Mouse (Mus musculus): ENCODE data around the gene Snx32. TPM values are rescaled to one million over a fixed set of nuclear protein-coding genes. Genes with fewer than 3 reads are reported as not detected.

Snx32 gene
- polyA plus RNA-seq, 1 experiment from 2014 or later = 74.3 TPM

- H3K4me2 ChIP-seq = peak within 1 kb of the TSS; percentile 83
- no peaks in the 10 kb centered on the region for H3K27me3 ChIP-seq
- peak within 1 kb of the TSS; percentile 74 for H3K27ac ChIP-seq (replicated peaks)
- H3K9me3 ChIP-seq = no peaks in the 10 kb centered on the region
- peaks cover 40% of the 10 kb centered on the region for H3K4me1 ChIP-seq (replicated peaks)
- H3K4me3 ChIP-seq = peak within 1 kb of the TSS; percentile 52
- peak within 1 kb of the TSS; percentile 72 for H3K9ac ChIP-seq
- 2% methylated on average over 22 of the region's 22 CpGs for WGBS
- ATAC-seq (ENCODE audit: low read depth) = peak; percentile 48
- 0 out of 2 replicates have a peak, but pooled peaks cover 5% of the 10 kb centered on the region for H3K36me3 ChIP-seq
These were observed 36.6 kb downstream of the Snx32 start, which contains the start of gene Efemp2 for GRCm38 (mm10) chr19:5473720-5474119. Efemp2 (plus strand) TSS chr19:5473954.

GRCm38 (mm10) chr19:5472857-5473256 is 37.5 kb downstream of the Snx32 start:
- Histone ChIP-seq H3K4me1 (replicated peaks) (peaks cover 38% of the 10 kb centered on the region), H3K9me3 (no peaks in the 10 kb centered on the region), H3K4me2 (no peak overlapping the region), H3K36me3 (peaks cover 4% of the 10 kb centered on the region), H3K27ac (replicated peaks) (no peak overlapping the region), H3K27me3 (no peaks in the 10 kb centered on the region), H3K9ac (no peak overlapping the region), H3K4me3 (no peak overlapping the region)
- 82% methylated on average over 3 of the region's 3 CpGs for WGBS
- no peak for ATAC-seq (ENCODE audit: low read depth)

GRCm38 (mm10) chr19:5471846-5472245 is 38.5 kb downstream of the Snx32 start:
- Histone ChIP-seq H3K27ac (replicated peaks) (peak overlapping the region; percentile 30; the same call in 1 of the 2 replicates), H3K4me2 (no peak overlapping the region), H3K27me3 (no peaks in the 10 kb centered on the region), H3K4me3 (no peak overlapping the region), H3K36me3 (peaks cover 14% of the 10 kb centered on the region), H3K9me3 (no peaks in the 10 kb centered on the region), H3K9ac (no peak overlapping the region), H3K4me1 (replicated peaks) (peaks cover 29% of the 10 kb centered on the region)
- no peak for ATAC-seq (ENCODE audit: low read depth)
- WGBS = 44% methylated on average over 5 of the region's 5 CpGs

GRCm38 (mm10) chr19:5468374-5468773 is 42.0 kb downstream of the Snx32 start, which contains the start of gene Ctsw:
Ctsw (minus strand) TSS chr19:5468507.
- H3K9me3 ChIP-seq = no peaks in the 10 kb centered on the region
- no peak within 1 kb of the TSS for H3K27ac ChIP-seq (replicated peaks)
- no peak within 1 kb of the TSS for H3K4me3 ChIP-seq
- H3K4me1 ChIP-seq (replicated peaks) = peaks cover 18% of the 10 kb centered on the region
- no peak within 1 kb of the TSS for H3K4me2 ChIP-seq
- ATAC-seq (ENCODE audit: low read depth) = no peak
- WGBS = 63% methylated on average over 5 of the region's 5 CpGs
- no peak within 1 kb of the TSS for H3K9ac ChIP-seq
- peaks cover 42% of the 10 kb centered on the region for H3K36me3 ChIP-seq
- no peaks in the 10 kb centered on the region for H3K27me3 ChIP-seq

- Histone ChIP-seq H3K9me3 (no peaks in the 10 kb centered on the region), H3K9ac (no peak overlapping the region), H3K27ac (replicated peaks) (no peak overlapping the region), H3K36me3 (peaks cover 54% of the 10 kb centered on the region), H3K27me3 (no peaks in the 10 kb centered on the region), H3K4me3 (no peak overlapping the region), H3K4me1 (replicated peaks) (peaks cover 18% of the 10 kb centered on the region), H3K4me2 (no peak overlapping the region)
- WGBS = 95% methylated on average over 6 of the region's 6 CpGs
- ATAC-seq (ENCODE audit: low read depth) = no peak
These were observed 43.3 kb downstream of the Snx32 start for GRCm38 (mm10) chr19:5466916-5467500.

GRCm38 (mm10) chr19:5465037-5465436 is 45.3 kb downstream of the Snx32 start:
- 96% methylated on average over 8 of the region's 8 CpGs for WGBS
- Histone ChIP-seq H3K36me3 (peaks cover 54% of the 10 kb centered on the region), H3K9ac (no peak overlapping the region), H3K4me1 (replicated peaks) (peaks cover 32% of the 10 kb centered on the region), H3K27me3 (no peaks in the 10 kb centered on the region), H3K9me3 (no peaks in the 10 kb centered on the region), H3K27ac (replicated peaks) (no peak overlapping the region), H3K4me2 (no peak overlapping the region), H3K4me3 (no peak overlapping the region)
- ATAC-seq (ENCODE audit: low read depth) = no peak

GRCm38 (mm10) chr19:5463791-5464562 is 46.4 kb downstream of the Snx32 start:
- H3K4me2 ChIP-seq = peak overlapping the region; percentile 61
- peak overlapping the region; percentile 68 for H3K9ac ChIP-seq
- ATAC-seq (ENCODE audit: low read depth) = peak; percentile 62
- peak overlapping the region; percentile 36 for H3K4me3 ChIP-seq
- H3K27ac ChIP-seq (replicated peaks) = peak overlapping the region; percentile 74
- H3K36me3 ChIP-seq = peaks cover 54% of the 10 kb centered on the region
- H3K4me1 ChIP-seq (replicated peaks) = peaks cover 36% of the 10 kb centered on the region
- H3K9me3 ChIP-seq = no peaks in the 10 kb centered on the region
- 45% methylated on average over 15 of the region's 15 CpGs for WGBS
- H3K27me3 ChIP-seq = peaks cover 6% of the 10 kb centered on the region; the same call in 1 of the 2 replicates

- H3K9me3 ChIP-seq = no peaks in the 10 kb centered on the region
- peaks cover 13% of the 10 kb centered on the region; the same call in 1 of the 2 replicates for H3K27me3 ChIP-seq
- ATAC-seq (ENCODE audit: low read depth) = no peak
- H3K4me3 ChIP-seq = no peak overlapping the region
- peaks cover 54% of the 10 kb centered on the region for H3K36me3 ChIP-seq
- H3K4me1 ChIP-seq (replicated peaks) = peaks cover 39% of the 10 kb centered on the region
- H3K9ac ChIP-seq = no peak overlapping the region
- 91% methylated on average over 9 of the region's 9 CpGs for WGBS
- H3K27ac ChIP-seq (replicated peaks) = no peak overlapping the region
- H3K4me2 ChIP-seq = no peak overlapping the region
These were observed 47.1 kb downstream of the Snx32 start for GRCm38 (mm10) chr19:5463212-5463611.

GRCm38 (mm10) chr19:5461411-5461810 is 48.9 kb downstream of the Snx32 start:
- H3K4me3 ChIP-seq = peak overlapping the region; percentile 80
- no peak for ATAC-seq (ENCODE audit: low read depth)
- WGBS = 87% methylated on average over 6 of the region's 6 CpGs

GRCm38 (mm10) chr19:5460465-5460911 is 49.9 kb downstream of the Snx32 start, which contains the start of gene Fibp:
Fibp (plus strand) TSS chr19:5460615.
- H3K9me3 ChIP-seq = no peaks in the 10 kb centered on the region
- peaks cover 13% of the 10 kb centered on the region; the same call in 1 of the 2 replicates for H3K27me3 ChIP-seq
- H3K9ac ChIP-seq = peak within 1 kb of the TSS; percentile 78
- H3K36me3 ChIP-seq = peaks cover 27% of the 10 kb centered on the region
- peak within 1 kb of the TSS; percentile 99 for H3K4me2 ChIP-seq
- peak; percentile 47 for ATAC-seq (ENCODE audit: low read depth)
- peak within 1 kb of the TSS; percentile 70 for H3K27ac ChIP-seq (replicated peaks)
- under 1% methylated on average over 32 of the region's 32 CpGs for WGBS
- H3K4me3 ChIP-seq = peak within 1 kb of the TSS; percentile 80
- H3K4me1 ChIP-seq (replicated peaks) = peaks cover 59% of the 10 kb centered on the region

More at GRCm38 (mm10) chr19:5461411-5461810, 48.9 kb downstream of the Snx32 start:
- peak overlapping the region; percentile 99 for H3K4me2 ChIP-seq
- H3K9me3 ChIP-seq = no peaks in the 10 kb centered on the region
- peaks cover 13% of the 10 kb centered on the region; the same call in 1 of the 2 replicates for H3K27me3 ChIP-seq
- no peak overlapping the region for H3K27ac ChIP-seq (replicated peaks)
- peak overlapping the region; percentile 78 for H3K9ac ChIP-seq
- peaks cover 36% of the 10 kb centered on the region for H3K36me3 ChIP-seq
- peaks cover 49% of the 10 kb centered on the region for H3K4me1 ChIP-seq (replicated peaks)

GRCm38 (mm10) chr19:5459896-5460295 is 50.4 kb downstream of the Snx32 start:
- Histone ChIP-seq H3K27me3 (peaks cover 13% of the 10 kb centered on the region; the same call in 1 of the 2 replicates), H3K27ac (replicated peaks) (peak overlapping the region; percentile 70), H3K9me3 (no peaks in the 10 kb centered on the region), H3K4me3 (peak overlapping the region; percentile 80), H3K9ac (peak overlapping the region; percentile 78), H3K4me2 (peak overlapping the region; percentile 99), H3K36me3 (peaks cover 21% of the 10 kb centered on the region), H3K4me1 (replicated peaks) (peaks cover 60% of the 10 kb centered on the region)
- ATAC-seq (ENCODE audit: low read depth) = no peak
- 21% methylated on average over 3 of the region's 3 CpGs for WGBS

GRCm38 (mm10) chr19:5459019-5459418 is 51.3 kb downstream of the Snx32 start:
- Histone ChIP-seq H3K9me3 (no peaks in the 10 kb centered on the region), H3K4me2 (no peak overlapping the region), H3K36me3 (peaks cover 23% of the 10 kb centered on the region), H3K9ac (no peak overlapping the region), H3K27ac (replicated peaks) (no peak overlapping the region), H3K4me3 (no peak overlapping the region), H3K4me1 (replicated peaks) (peaks cover 60% of the 10 kb centered on the region), H3K27me3 (peaks cover 13% of the 10 kb centered on the region; the same call in 1 of the 2 replicates)
- no peak for ATAC-seq (ENCODE audit: low read depth)
- 76% methylated on average over 7 of the region's 7 CpGs for WGBS

Data from neural tube, embryonic 13.5 days (tissue).